Mouse (Mus musculus) embryonic fibroblast, embryonic 13.5 days (primary cell): ENCODE measurements around the gene Cdkn2aipnl. TPM values are rescaled to one million over a fixed set of nuclear protein-coding genes. Genes with fewer than 3 reads are reported as not detected.

ENCODE experiments used
- H3K27ac ChIP-seq: 2 replicates; pipeline ENCODE4 v1.5.1; 2012; ENCODE audit warnings: low read length, control low read depth, inconsistent platforms; ENCODE audit not compliant: insufficient read depth
- H3K4me1 ChIP-seq: 2 replicates; pipeline ENCODE4 v1.6.1; 2011; ENCODE audit warnings: low read length; ENCODE audit not compliant: control insufficient read depth, insufficient read depth
- H3K4me3 ChIP-seq: 2 replicates; pipeline ENCODE4 v1.5.1; 2011; ENCODE audit warnings: mild to moderate bottlenecking, control low read depth, low read length; ENCODE audit not compliant: insufficient read depth
- CTCF ChIP-seq: IDR thresholded peaks from 2 replicates; pipeline ENCODE4 v1.5.1; 2011; ENCODE audit warnings: mild to moderate bottlenecking, control low read depth, low read length, moderate library complexity, borderline replicate concordance; ENCODE audit not compliant: insufficient read depth
- POLR2A ChIP-seq: IDR thresholded peaks from 2 replicates; pipeline ENCODE4 v1.6.1; 2011; ENCODE audit warnings: low read depth, mild to moderate bottlenecking, control low read depth, low read length, moderate library complexity
- polyA plus RNA-seq: library from polyadenylated mRNA; stranded (reverse); fragments of >200 nt; gene quantifications from 2 replicates; pipeline ENCODE4 v1.2.4, GENCODE M21; 2011; ENCODE audit warnings: low read depth; ENCODE audit not compliant: missing spikeins, insufficient read length

The Cdkn2aipnl gene
- polyA plus RNA-seq, 1 experiment: 28.1 TPM

DNA sequence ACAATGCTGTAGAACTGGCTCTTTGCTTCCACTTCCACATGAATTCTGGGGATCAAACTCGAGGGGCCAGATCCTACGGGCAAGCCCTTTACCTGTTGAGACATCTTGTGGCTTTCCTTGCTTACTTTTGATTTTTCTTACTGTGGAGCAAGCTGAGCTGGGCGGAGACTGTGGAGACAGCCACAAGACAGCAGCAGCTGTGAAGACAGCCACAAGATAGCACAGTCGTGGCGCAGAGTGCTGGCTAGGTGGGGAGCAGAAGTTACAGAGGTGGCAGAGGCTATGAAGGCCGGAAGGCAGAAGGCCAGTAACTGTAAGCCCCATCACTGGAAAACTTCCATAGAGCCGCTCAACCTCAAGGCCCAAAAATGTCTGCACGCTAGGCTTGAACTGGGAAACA, 5.7 kb upstream of the Cdkn2aipnl start:
- H3K4me3 ChIP-seq: no peak overlapping the region
- TF ChIP-seq POLR2A: no peak
- TF ChIP-seq CTCF: no peak
- H3K4me1 ChIP-seq: no peaks in the 10 kb centered on the region
- no peak overlapping the region for H3K27ac ChIP-seq

DNA sequence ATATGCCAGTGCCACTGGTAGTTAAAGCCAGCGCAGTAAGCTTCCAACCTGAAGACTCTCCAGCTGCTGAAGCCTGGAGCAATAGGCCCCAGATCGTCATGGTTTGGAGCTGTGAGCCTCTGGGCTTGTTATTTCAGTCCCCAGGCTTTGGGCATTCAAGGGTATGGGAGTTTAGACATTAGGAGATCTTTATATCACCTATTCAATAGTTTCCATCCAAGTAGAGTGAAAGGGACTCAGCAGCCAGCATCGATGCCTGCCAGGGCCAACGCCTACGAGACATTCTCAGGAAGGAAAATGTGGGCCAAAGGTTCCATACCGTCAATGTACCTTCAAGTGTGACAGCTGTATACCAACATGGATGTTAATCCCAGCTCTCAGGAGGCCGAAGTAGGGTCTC, 5.2 kb upstream of the Cdkn2aipnl start:
- H3K27ac ChIP-seq: no peak overlapping the region

DNA sequence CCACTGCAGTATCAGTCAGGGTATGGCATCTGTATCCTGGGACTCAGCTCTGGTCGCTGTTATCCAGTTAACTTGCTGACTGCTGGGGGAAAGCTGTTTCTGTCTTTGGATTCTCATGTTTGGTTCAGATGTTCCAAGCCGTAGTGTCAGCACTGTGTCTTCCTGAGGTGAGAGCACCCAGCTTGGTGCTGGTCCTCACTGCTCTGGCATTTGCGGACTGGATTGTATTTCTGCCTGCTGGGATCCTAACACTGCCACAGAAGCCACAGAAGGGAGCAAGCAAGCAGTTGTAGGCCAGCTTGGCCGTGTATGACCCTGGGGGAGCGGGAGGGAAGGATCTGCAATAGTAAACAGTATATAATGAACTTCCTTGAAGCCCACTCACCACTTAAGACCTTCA, 810 bp upstream of the Cdkn2aipnl start:
- Histone ChIP-seq H3K4me3 (no peak overlapping the region), H3K27ac (no peak overlapping the region), H3K4me1 (no peaks in the 10 kb centered on the region; the same call in 1 of the 2 replicates)
- TF ChIP-seq POLR2A: no peak
- TF ChIP-seq CTCF: no peak

More for the DNA sequence above, 5.2 kb upstream of the Cdkn2aipnl start:
- Histone ChIP-seq H3K4me3 (no peak overlapping the region), H3K4me1 (no peaks in the 10 kb centered on the region)
- TF ChIP-seq POLR2A (no peak), CTCF (no peak)

DNA sequence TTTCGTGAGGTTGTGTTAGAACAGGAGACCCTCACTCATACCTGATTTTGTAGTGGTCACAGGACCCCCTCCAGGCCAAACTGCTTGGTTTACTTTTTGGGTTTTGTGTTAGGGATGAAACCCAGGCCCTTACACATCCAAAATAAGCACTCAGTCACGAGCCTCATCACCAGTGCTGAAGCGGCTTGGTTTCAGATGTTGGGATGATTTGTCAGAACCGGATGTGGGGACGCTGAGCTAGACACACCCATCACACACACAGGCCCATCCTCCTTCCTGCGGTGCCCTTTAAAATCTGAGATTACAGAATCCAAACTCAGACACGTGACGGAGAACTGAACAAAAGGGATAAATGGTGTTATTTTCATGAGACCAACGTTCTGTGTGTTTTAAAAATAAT, 1.4 kb downstream of the Cdkn2aipnl start:
- Histone ChIP-seq H3K4me3 (no peak overlapping the region), H3K27ac (no peak overlapping the region), H3K4me1 (no peaks in the 10 kb centered on the region; the same call in 1 of the 2 replicates)
- TF ChIP-seq CTCF: no peak
- no peak for TF ChIP-seq POLR2A

DNA sequence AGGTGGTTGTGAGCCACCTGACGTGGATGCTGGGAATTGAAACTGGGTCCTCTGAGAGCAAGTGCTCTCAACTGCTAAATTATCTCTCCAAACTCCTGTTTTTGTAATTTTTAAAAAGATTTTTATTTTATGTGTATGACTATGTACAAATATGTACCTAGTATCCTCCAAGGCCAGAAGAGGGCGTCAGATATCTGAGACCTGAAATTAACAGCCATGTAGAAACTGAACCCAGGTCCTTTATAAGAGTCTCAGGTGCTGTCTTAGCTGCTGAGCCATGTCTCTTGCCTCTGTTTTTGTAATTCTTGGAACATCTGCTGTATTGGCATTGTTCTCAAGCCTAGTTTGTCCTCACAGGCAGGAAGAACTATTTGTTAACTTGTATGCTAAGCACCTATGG, 2.0 kb downstream of the Cdkn2aipnl start:
- Histone ChIP-seq H3K4me3 (no peak overlapping the region), H3K27ac (no peak overlapping the region), H3K4me1 (no peaks in the 10 kb centered on the region; the same call in 1 of the 2 replicates)
- TF ChIP-seq POLR2A: no peak
- no peak for TF ChIP-seq CTCF

DNA sequence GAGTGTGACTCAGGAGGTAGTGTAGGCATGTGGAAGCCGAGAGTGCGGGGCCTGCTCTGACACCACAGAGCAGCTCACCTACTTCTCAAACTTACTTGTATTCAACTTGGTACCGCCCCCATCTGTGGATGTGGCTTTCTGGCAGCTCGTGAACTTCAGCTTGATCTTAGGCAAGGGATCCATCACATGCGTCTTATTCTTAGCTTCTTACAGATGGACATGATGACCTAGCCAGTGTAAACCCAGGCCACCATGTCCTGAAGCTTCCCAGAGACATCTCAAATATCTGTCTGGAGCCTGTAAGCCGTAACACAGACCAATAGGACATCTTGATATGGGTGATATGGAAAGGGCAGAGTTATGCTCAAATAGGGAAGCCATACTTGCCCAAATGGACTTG, 4.2 kb downstream of the Cdkn2aipnl start:
- Histone ChIP-seq H3K27ac (no peak overlapping the region), H3K4me3 (no peak overlapping the region), H3K4me1 (no peaks in the 10 kb centered on the region; the same call in 1 of the 2 replicates)
- TF ChIP-seq POLR2A (no peak), CTCF (no peak)

DNA sequence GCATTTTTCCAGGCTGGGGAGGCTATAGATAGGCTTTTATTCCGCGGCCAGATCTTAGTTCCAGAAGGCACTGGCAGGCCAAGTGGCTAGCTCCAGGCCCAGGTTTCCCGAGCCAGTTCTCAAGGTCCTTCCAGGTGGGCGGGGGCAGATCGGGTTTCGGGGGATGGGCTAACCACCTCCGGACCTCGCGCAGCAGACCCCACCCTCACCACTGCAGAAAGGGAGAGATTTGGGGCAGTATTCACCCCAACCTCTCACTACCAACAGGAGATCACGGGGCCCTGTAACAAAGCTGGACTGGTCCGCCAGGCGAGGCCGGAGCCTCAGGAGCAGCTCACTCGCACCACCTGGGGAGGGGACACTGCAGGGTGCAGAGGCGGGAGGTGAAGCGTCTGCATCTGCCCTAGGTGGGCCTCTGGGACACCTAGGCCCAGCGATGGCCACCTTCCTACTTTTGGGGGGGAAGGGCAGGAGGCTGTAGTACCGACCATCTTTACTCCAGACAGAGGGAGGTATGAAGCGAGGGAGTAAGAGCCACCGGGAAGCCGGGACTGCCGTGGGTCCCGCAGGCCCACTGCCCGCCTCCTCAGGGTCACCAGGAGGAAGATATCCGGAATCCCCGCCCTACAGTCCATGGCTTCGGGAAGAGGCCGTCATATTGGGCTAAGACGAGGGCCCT, 32.3 kb downstream of the Cdkn2aipnl start:
- H3K4me3 ChIP-seq: peak overlapping the region; percentile 90
- H3K27ac ChIP-seq: peak overlapping the region; percentile 55
- TF ChIP-seq POLR2A: peak; percentile 58
- no peak for TF ChIP-seq CTCF

DNA sequence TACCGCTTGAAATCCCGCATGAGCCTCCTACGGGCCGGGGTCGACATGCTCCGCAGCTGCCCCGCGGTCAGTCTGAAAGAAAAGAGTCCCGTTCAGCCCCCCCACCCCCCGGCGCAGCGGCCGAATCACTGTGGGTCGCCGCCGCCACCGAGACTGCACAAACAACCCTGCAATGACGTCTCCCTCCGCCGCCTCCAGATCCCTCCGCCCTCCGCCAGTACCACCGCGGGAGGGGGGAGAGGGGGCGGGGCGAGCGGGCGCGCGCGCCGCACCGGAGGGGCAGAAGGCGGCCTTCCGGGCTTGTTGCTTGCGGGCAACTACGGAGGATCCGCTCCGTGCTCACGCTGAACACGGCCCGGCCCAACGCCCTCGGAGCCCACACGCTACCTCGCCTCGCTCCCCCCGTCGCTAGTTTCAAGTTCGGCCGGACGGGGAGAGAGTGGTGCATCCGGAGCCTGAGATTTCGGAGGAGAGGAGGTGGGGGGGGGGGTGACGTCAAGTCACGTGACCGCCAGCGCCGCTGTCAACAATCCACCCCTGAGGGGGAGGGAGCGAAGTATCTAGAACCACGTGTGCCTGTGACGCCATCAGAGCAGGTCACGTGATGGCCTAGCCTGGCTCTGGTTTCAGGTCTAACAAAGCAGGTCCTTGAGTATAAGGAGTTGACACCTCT, 33.0 kb downstream of the Cdkn2aipnl start, which contains the start of gene Ube2b:
Gene Ube2b, minus strand, starts transcription at position 473 of the 673 bp plus-strand sequence.
- peak within 1 kb of the TSS; percentile 90 for H3K4me3 ChIP-seq
- no peaks in the 10 kb centered on the region; the same call in 1 of the 2 replicates for H3K4me1 ChIP-seq
- TF ChIP-seq POLR2A (peak; percentile 63), CTCF (no peak)
- peak within 1 kb of the TSS; percentile 81 for H3K27ac ChIP-seq

More for the DNA sequence above, 32.3 kb downstream of the Cdkn2aipnl start:
- H3K4me1 ChIP-seq: no peaks in the 10 kb centered on the region; the same call in 1 of the 2 replicates

DNA sequence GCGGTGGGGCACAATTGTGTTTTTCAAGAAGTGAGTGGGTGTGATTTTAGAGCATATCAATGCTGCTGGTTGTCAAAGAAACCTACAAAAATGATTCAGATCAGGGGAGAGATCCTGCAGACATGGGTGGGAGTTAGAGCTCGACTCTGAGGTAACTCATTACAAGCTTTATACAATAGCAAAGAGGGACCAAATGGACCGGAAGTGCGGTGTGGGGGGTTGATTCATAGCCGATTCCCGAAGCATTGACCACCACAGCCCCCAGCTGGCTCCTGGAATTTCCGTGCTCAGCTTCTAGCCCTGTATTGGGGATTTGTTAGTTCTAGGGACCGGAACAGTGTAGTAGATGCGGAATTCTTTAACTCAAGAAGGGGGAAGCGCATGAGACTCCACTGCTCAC, 33.9 kb downstream of the Cdkn2aipnl start:
- no peaks in the 10 kb centered on the region; the same call in 1 of the 2 replicates for H3K4me1 ChIP-seq
- TF ChIP-seq POLR2A (no peak), CTCF (no peak)
- H3K27ac ChIP-seq: no peak overlapping the region
- H3K4me3 ChIP-seq: no peak overlapping the region

DNA sequence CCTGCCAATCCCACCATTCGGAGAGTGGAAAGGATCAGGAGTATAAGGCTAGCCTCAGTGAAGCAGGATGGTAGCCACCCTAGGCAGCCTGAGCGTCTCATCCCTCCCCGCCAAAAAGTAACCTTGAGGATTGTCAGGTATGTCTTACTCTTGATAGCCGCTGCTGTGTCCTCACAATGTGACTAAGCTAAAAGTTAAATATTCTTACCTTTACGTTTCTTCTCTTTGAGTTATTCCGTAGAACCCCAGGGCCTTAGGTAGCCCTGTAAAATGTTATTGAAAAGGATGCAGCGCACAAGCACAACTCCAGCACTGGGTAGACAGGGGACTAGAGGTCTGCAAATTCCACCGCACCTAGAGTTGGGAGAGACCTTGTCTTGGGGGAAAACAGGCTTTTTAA, 34.4 kb downstream of the Cdkn2aipnl start:
- Histone ChIP-seq H3K27ac (no peak overlapping the region), H3K4me1 (no peaks in the 10 kb centered on the region; the same call in 1 of the 2 replicates), H3K4me3 (no peak overlapping the region)
- TF ChIP-seq POLR2A (no peak), CTCF (no peak)
